Mouse (Mus musculus) C2C12 (cell line): Measurements from ENCODE around the gene Tubg1.

ENCODE experiments used
- CTCF ChIP-seq: IDR thresholded peaks from one replicate; pipeline ENCODE4 v1.5.1; 2011; ENCODE audit not compliant: control insufficient read depth, insufficient read depth, insufficient read length
- MAX ChIP-seq: IDR thresholded peaks from one replicate; pipeline ENCODE4 v1.6.1; 2011; ENCODE audit warnings: mild to moderate bottlenecking, control low read depth
- MYOD1 ChIP-seq: IDR thresholded peaks from one replicate; pipeline ENCODE4 v1.6.1; 2011; ENCODE audit warnings: low read depth; ENCODE audit not compliant: control insufficient read depth, insufficient read length

DNA sequence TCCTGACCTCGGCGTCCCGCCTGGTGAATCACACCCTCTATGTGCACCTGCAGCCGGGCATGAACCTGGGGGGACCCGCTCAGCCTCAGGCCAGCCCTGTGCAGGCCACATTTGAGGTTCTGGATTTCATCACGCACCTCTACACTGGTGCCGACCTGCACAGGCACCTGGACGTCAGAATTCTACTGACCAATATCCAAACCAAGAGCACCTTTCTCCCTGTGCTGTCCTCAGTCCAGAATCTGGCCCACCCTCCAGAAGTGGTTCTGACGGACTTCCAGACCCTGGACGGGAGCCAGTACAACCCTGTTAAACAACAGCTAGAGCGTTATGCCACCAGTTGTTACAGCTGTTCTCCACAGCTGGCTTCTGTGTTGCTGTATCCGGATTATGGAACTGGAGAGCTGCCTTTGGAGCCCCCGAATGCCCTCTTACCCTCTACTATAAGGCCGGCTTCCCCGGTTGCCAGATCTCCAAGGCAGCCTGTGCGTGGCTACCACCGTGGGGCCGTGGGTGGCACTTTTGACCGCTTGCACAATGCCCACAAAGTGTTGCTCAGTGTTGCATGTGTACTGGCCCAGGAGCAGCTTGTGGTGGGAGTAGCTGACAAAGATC, 36.5 kb upstream of the Tubg1 start:
- TF ChIP-seq MYOD1 (peak; percentile 28), CTCF (no peak), MAX (no peak)
